Mouse (Mus musculus): ENCODE data around the gene Chst7.

DNA sequence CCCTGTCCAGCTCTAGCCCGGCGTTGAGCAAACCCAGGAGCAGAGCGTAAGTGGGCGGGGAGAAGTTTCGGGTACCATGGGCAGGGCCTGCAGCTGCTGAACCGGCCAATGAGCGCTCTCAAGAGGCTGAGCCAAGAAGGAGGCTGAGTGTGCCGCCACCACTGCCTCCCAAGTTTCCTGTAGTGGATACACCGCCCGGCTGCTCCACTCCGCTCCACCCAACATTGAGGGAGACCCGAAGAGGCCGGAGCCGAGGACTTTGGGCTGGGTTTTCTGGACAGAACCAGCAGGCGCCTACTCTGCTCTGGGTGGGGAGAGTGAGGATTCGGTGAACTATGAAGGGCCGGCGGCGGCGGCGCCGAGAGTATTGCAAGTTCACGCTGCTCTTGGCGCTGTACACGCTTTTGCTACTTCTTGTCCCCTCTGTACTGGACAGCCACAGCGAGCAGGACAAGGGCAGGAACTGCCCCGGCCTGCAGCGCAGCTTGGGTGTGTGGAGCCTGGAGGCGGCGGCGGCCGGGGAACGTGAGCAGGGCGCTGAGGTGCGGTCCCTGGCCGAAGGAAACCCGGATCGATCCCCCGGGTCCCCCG lies at the start of gene Chst7:
- no peak for TF ChIP-seq CTCF (IDR thresholded peaks at IDR 0.05; ENCODE audit: control insufficient read depth, insufficient read depth, low read length)
- TF ChIP-seq POLR2A (IDR thresholded peaks at IDR 0.05; ENCODE audit: borderline replicate concordance, control insufficient read depth, low read depth, low read length) = no peak

All from bone marrow, adult 2 months (tissue).